Mouse (Mus musculus) erythroblast, embryonic 14.5 days (primary cell): ENCODE results near the gene Tnxb.

Experiments
- GATA1 ChIP-seq: IDR thresholded peaks from 2 replicates; pipeline ENCODE4 v1.6.1; 2012; ENCODE audit warnings: low read length, inconsistent platforms, mixed read lengths
- TAL1 ChIP-seq: IDR thresholded peaks from 3 replicates; pipeline ENCODE4 v1.6.1; 2012; ENCODE audit warnings: low read length, inconsistent platforms, mixed read lengths

DNA sequence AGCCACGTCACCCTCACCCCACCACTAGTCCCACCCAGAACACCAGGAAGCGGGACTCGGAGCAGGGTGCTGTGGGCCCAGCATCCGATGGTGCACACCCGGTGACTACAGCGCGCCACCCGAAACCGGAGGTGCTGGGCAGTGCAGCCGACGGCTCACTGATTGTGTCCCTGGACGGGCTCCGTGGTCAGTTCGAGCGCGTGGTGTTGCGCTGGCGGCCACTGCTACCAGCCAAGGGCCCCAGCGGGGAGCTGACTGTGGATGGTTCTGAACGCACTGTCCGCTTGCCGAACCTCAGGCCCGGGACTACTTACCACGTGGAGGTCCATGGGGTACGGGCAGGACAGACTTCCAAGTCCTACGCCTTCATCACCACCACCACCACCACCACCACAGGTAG is 9.9 kb downstream of the Tnxb start:
- no peak for TF ChIP-seq TAL1
- no peak for TF ChIP-seq GATA1
